Mouse (Mus musculus) testis, adult 2 months (tissue): ENCODE measurements around the gene Lrrc36.

Experiments used
- CTCF ChIP-seq: fragments of 200-500 bp; IDR thresholded peaks from 2 replicates; pipeline ENCODE4 v1.5.1; 2012; ENCODE audit warnings: low read depth, mild to moderate bottlenecking, inconsistent platforms, low read length, moderate library complexity; ENCODE audit not compliant: control insufficient read depth, insufficient read depth, insufficient replicate concordance
- POLR2A ChIP-seq: fragments of 200-500 bp; IDR thresholded peaks from 2 replicates; pipeline ENCODE4 v1.6.1; 2012; ENCODE audit warnings: low read depth, mild to moderate bottlenecking, inconsistent platforms, low read length, moderate library complexity; ENCODE audit not compliant: control insufficient read depth

DNA sequence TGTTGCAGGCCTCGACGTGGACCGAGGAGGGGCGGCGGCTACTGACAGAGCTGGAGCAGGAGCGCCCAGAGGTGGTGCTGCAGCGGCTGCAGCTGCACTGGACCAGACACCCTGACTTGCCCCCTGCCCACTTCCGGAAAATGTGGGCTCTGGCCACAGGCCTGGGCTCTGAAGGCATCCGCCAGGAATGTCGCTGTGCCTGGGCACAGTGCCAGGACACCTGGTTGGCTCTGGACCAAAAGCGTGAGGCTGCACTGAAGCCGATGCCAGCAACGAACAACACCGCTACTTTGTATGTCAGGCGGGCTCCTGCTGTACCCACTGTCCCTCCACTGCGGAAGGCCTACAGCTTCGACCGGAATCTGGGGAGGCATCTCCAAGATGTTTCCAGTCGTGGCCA is 34.7 kb upstream of the Lrrc36 start:
- TF ChIP-seq CTCF (0 out of 2 replicates have a peak, but pooled peaks have one; percentile 3), POLR2A (no peak)
